Mouse (Mus musculus) limb, embryonic 14.5 days (tissue): Measurements from ENCODE around the gene Akap7. TPM values are rescaled to one million over a fixed set of nuclear protein-coding genes. Genes with fewer than 3 reads are reported as not detected.

Source experiments
- ATAC-seq: fragments of 200-750 bp; cut with Nextera tagmentation; 2 replicates; pipeline ENCODE4 v1.8.0; 2017; ENCODE audit warnings: low read depth, moderate number of reproducible peaks, moderate TSS enrichment; ENCODE audit not compliant: low FRiP score
- DNase-seq: peaks from one replicate; pipeline ENCODE4 v3.0.0-alpha.2; 2015; ENCODE audit warnings: low spot score
- H3K27ac ChIP-seq: fragments of 300-500 bp; sonication (generic); replicated peaks from 2 replicates; pipeline ENCODE4 v1.5.1; 2014; ENCODE audit warnings: low read depth, mild to moderate bottlenecking, low read length, moderate library complexity, mixed read lengths
- H3K27me3 ChIP-seq: fragments of 300-500 bp; sonication (generic); 2 replicates; pipeline ENCODE4 v1.6.1; 2014; ENCODE audit warnings: low read length, mixed read lengths; ENCODE audit not compliant: control insufficient read depth, insufficient read depth
- H3K36me3 ChIP-seq: fragments of 300-500 bp; sonication (generic); 2 replicates; pipeline ENCODE4 v1.6.1; 2014; ENCODE audit warnings: mild to moderate bottlenecking, low read length, moderate library complexity, mixed read lengths; ENCODE audit not compliant: control insufficient read depth, insufficient read depth
- H3K4me1 ChIP-seq: fragments of 300-500 bp; sonication (generic); 2 replicates; pipeline ENCODE4 v1.6.1; 2014; ENCODE audit warnings: antibody characterized with exemption, low read length, mixed read lengths; ENCODE audit not compliant: control insufficient read depth, insufficient read depth
- H3K4me2 ChIP-seq: fragments of 300-500 bp; sonication (generic); replicated peaks from 2 replicates; pipeline ENCODE4 v1.6.1; 2014; ENCODE audit warnings: low read depth, mild to moderate bottlenecking, low read length, moderate library complexity; ENCODE audit not compliant: severe bottlenecking
- H3K4me3 ChIP-seq: fragments of 300-500 bp; sonication (generic); replicated peaks from 2 replicates; pipeline ENCODE4 v1.5.1; 2014; ENCODE audit warnings: low read length
- H3K9ac ChIP-seq: fragments of 300-500 bp; sonication (generic); 2 replicates; pipeline ENCODE4 v1.6.1; 2014; ENCODE audit warnings: mild to moderate bottlenecking, low read depth, low read length, moderate library complexity; ENCODE audit not compliant: severe bottlenecking
- H3K9me3 ChIP-seq: fragments of 300-500 bp; sonication (generic); 2 replicates; pipeline ENCODE4 v1.6.1; 2016; ENCODE audit warnings: low read length; ENCODE audit not compliant: control insufficient read depth
- POLR2A ChIP-seq: fragments of 200-500 bp; IDR thresholded peaks from 2 replicates; pipeline ENCODE4 v1.8.0; 2012; ENCODE audit warnings: inconsistent platforms, mild to moderate bottlenecking, moderate library complexity, borderline replicate concordance; ENCODE audit not compliant: insufficient read depth, insufficient read length; ENCODE audit errors: extremely low read depth
- WGBS: fragments of 180-500 bp; shearing (Covaris S2); extraction: QIAGEN DNeasy Blood & Tissue Kit; methylation state at CpG from one replicate; pipeline ENCODE4 v1.1.7; 2014; 5-methylcytosine and 5-hydroxymethylcytosine counted together
- polyA plus RNA-seq, 2 experiments: library from polyadenylated mRNA; depleted of rRNA in 1 of 2; stranded (reverse) in 1 of 2; unstranded in 1 of 2; fragments of >200 nt; fragmentation: Nextera tagmentation in 1 of 2; extraction: Ambion mirVana in 1 of 2; gene quantifications; 2 replicates each; pipeline versions ENCODE4 v1.2.1 to v1.2.3; 2012 to 2014

The Akap7 gene
- polyA plus RNA-seq, 2 experiments: 17.6 to 20.9 TPM

- Histone ChIP-seq H3K27me3 (no peaks in the 10 kb centered on the region), H3K9me3 (no peaks in the 10 kb centered on the region), H3K4me3 (no peak overlapping the region), H3K27ac (no peak overlapping the region), H3K36me3 (no peaks in the 10 kb centered on the region), H3K9ac (no peak overlapping the region), H3K4me1 (no peaks in the 10 kb centered on the region), H3K4me2 (no peak overlapping the region)
- DNase-seq (no peak), ATAC-seq (no peak)
- TF ChIP-seq POLR2A: no peak
- 35% methylated on average over 9 of the region's 9 CpGs for WGBS
These were observed 68.5 kb downstream of the Akap7 start for GRCm38 (mm10) chr10:25239156-25239555.

GRCm38 (mm10) chr10:25234080-25234479, 73.6 kb downstream of the Akap7 start:
- Histone ChIP-seq H3K4me1 (peaks cover 10% of the 10 kb centered on the region), H3K27me3 (no peaks in the 10 kb centered on the region), H3K9ac (no peak overlapping the region), H3K27ac (no peak overlapping the region), H3K4me2 (no peak overlapping the region), H3K9me3 (no peaks in the 10 kb centered on the region), H3K36me3 (no peaks in the 10 kb centered on the region), H3K4me3 (no peak overlapping the region)
- TF ChIP-seq POLR2A: no peak
- 48% methylated on average over 1 of the region's 1 CpGs for whole genome bisulfite sequencing
- ATAC-seq (no peak), DNase-seq (no peak)

- no peak overlapping the region for H3K9ac ChIP-seq
- peak overlapping the region; percentile 5; the same call in 1 of the 2 replicates for H3K4me3 ChIP-seq
- no peak for TF ChIP-seq POLR2A
- peaks cover 10% of the 10 kb centered on the region for H3K4me1 ChIP-seq
- peak overlapping the region; percentile 29 for H3K4me2 ChIP-seq
- no peaks in the 10 kb centered on the region for H3K9me3 ChIP-seq
- H3K36me3 ChIP-seq: no peaks in the 10 kb centered on the region
- no peak for DNase-seq
- no peak overlapping the region for H3K27ac ChIP-seq
- WGBS: 20% methylated on average over 3 of the region's 3 CpGs
- peak; percentile 75; the same call in 1 of the 2 replicates for ATAC-seq
- H3K27me3 ChIP-seq: no peaks in the 10 kb centered on the region
These were observed 75.0 kb downstream of the Akap7 start for GRCm38 (mm10) chr10:25232700-25233099.

GRCm38 (mm10) chr10:25231358-25231757, 76.3 kb downstream of the Akap7 start:
- Histone ChIP-seq H3K36me3 (no peaks in the 10 kb centered on the region), H3K4me2 (no peak overlapping the region), H3K27ac (no peak overlapping the region), H3K27me3 (no peaks in the 10 kb centered on the region), H3K9ac (no peak overlapping the region), H3K9me3 (no peaks in the 10 kb centered on the region), H3K4me3 (no peak overlapping the region), H3K4me1 (peaks cover 10% of the 10 kb centered on the region)
- ATAC-seq (no peak), DNase-seq (no peak)
- no peak for TF ChIP-seq POLR2A
- 24% methylated on average over 5 of the region's 5 CpGs for WGBS

- 57% methylated on average over 5 of the region's 5 CpGs for WGBS
- Histone ChIP-seq H3K27ac (no peak overlapping the region), H3K9me3 (no peaks in the 10 kb centered on the region), H3K27me3 (no peaks in the 10 kb centered on the region), H3K9ac (no peak overlapping the region), H3K36me3 (no peaks in the 10 kb centered on the region), H3K4me1 (no peaks in the 10 kb centered on the region), H3K4me2 (no peak overlapping the region), H3K4me3 (no peak overlapping the region)
- DNase-seq: no peak
- TF ChIP-seq POLR2A: no peak
- no peak for ATAC-seq
These were observed 83.3 kb downstream of the Akap7 start for GRCm38 (mm10) chr10:25224371-25224770.

GRCm38 (mm10) chr10:25220754-25221153, 86.9 kb downstream of the Akap7 start:
- H3K36me3 ChIP-seq: no peaks in the 10 kb centered on the region
- 94% methylated on average over 3 of the region's 3 CpGs for WGBS
- ATAC-seq (no peak), DNase-seq (no peak)
- H3K9ac ChIP-seq: no peak overlapping the region
- no peaks in the 10 kb centered on the region for H3K27me3 ChIP-seq
- H3K4me3 ChIP-seq: no peak overlapping the region
- no peak overlapping the region for H3K27ac ChIP-seq
- TF ChIP-seq POLR2A: no peak
- no peaks in the 10 kb centered on the region for H3K9me3 ChIP-seq
- no peak overlapping the region for H3K4me2 ChIP-seq
- H3K4me1 ChIP-seq: no peaks in the 10 kb centered on the region
